Mouse (Mus musculus) midbrain, postnatal 0 days (tissue): ENCODE measurements at regions not wholly inside any gene's neighbourhood (a gene's known extent, or its start where the extent isn't known, plus 50 kb on each side); places are given as distances from the start of the nearest gene placed in this dataset.

Experiments
- ATAC-seq: fragments of 200-750 bp; cut with Nextera tagmentation; 2 replicates; pipeline ENCODE4 v1.8.0; 2017; ENCODE audit warnings: moderate number of reproducible peaks, mild to moderate bottlenecking, moderate TSS enrichment, moderate library complexity; ENCODE audit not compliant: low FRiP score
- DNase-seq: peaks from one replicate; pipeline ENCODE4 v3.0.0-alpha.2; 2015; ENCODE audit warnings: low spot score
- H3K27ac ChIP-seq: fragments of 300-500 bp; sonication (generic); 2 replicates; pipeline ENCODE4 v1.5.1; 2014; ENCODE audit warnings: low read depth, mild to moderate bottlenecking, low read length, mixed read lengths
- H3K27me3 ChIP-seq: fragments of 300-500 bp; sonication (generic); 2 replicates; pipeline ENCODE4 v1.6.1; 2014; ENCODE audit warnings: low read length, control low read depth, mixed read lengths; ENCODE audit not compliant: insufficient read depth
- H3K36me3 ChIP-seq: fragments of 300-500 bp; sonication (generic); 2 replicates; pipeline ENCODE4 v1.6.1; 2014; ENCODE audit warnings: low read length, control low read depth, mixed read lengths; ENCODE audit not compliant: insufficient read depth
- H3K4me1 ChIP-seq: fragments of 300-500 bp; sonication (generic); 2 replicates; pipeline ENCODE4 v1.6.1; 2014; ENCODE audit warnings: mild to moderate bottlenecking, control low read depth, antibody characterized with exemption, low read length, mixed read lengths; ENCODE audit not compliant: insufficient read depth
- H3K4me2 ChIP-seq: fragments of 300-500 bp; sonication (generic); 2 replicates; pipeline ENCODE4 v1.6.1; 2014; ENCODE audit warnings: low read depth, mild to moderate bottlenecking, low read length, mixed read lengths; ENCODE audit not compliant: poor library complexity, severe bottlenecking
- H3K4me3 ChIP-seq: fragments of 300-500 bp; sonication (generic); 2 replicates; pipeline ENCODE4 v1.5.1; 2014; ENCODE audit warnings: low read depth, mild to moderate bottlenecking, low read length, moderate library complexity
- H3K9ac ChIP-seq: fragments of 300-500 bp; sonication (generic); replicated peaks from 2 replicates; pipeline ENCODE4 v1.6.1; 2014; ENCODE audit warnings: mild to moderate bottlenecking, low read length, moderate library complexity, mixed read lengths; ENCODE audit not compliant: poor library complexity, severe bottlenecking
- H3K9me3 ChIP-seq: fragments of 300-500 bp; sonication (generic); 2 replicates; pipeline ENCODE4 v1.6.1; 2016; ENCODE audit warnings: low read length, control low read depth
- CTCF ChIP-seq: IDR thresholded peaks from 2 replicates; pipeline ENCODE4 v1.5.1; 2016; ENCODE audit warnings: antibody characterized with exemption, mild to moderate bottlenecking
- WGBS: fragments of 180-500 bp; shearing (Covaris S2); extraction: QIAGEN DNeasy Blood & Tissue Kit; methylation state at CpG from one replicate; pipeline ENCODE4 v1.1.7; 2014; 5-methylcytosine and 5-hydroxymethylcytosine counted together

GRCm38 (mm10) chr7:125149151-125149550, 295.3 kb upstream of the Kdm8 start:
- no peaks in the 10 kb centered on the region for H3K36me3 ChIP-seq
- TF ChIP-seq CTCF = no peak
- no peak for ATAC-seq
- DNase-seq = no peak
- no peak overlapping the region for H3K9ac ChIP-seq
- WGBS = 92% methylated on average over 2 of the region's 2 CpGs
- no peaks in the 10 kb centered on the region for H3K4me1 ChIP-seq
- no peak overlapping the region for H3K27ac ChIP-seq
- no peak overlapping the region for H3K4me3 ChIP-seq
- H3K4me2 ChIP-seq = no peak overlapping the region
- no peaks in the 10 kb centered on the region for H3K27me3 ChIP-seq
- no peaks in the 10 kb centered on the region for H3K9me3 ChIP-seq

GRCm38 (mm10) chr7:125149740-125150139, 294.7 kb upstream of the Kdm8 start:
- ATAC-seq (no peak), DNase-seq (no peak)
- Histone ChIP-seq H3K27me3 (no peaks in the 10 kb centered on the region), H3K4me3 (no peak overlapping the region), H3K36me3 (no peaks in the 10 kb centered on the region), H3K4me2 (no peak overlapping the region), H3K4me1 (no peaks in the 10 kb centered on the region), H3K9me3 (no peaks in the 10 kb centered on the region), H3K9ac (no peak overlapping the region), H3K27ac (no peak overlapping the region)
- no peak for TF ChIP-seq CTCF
- 54% methylated on average over 1 of the region's 1 CpGs for WGBS

DNA sequence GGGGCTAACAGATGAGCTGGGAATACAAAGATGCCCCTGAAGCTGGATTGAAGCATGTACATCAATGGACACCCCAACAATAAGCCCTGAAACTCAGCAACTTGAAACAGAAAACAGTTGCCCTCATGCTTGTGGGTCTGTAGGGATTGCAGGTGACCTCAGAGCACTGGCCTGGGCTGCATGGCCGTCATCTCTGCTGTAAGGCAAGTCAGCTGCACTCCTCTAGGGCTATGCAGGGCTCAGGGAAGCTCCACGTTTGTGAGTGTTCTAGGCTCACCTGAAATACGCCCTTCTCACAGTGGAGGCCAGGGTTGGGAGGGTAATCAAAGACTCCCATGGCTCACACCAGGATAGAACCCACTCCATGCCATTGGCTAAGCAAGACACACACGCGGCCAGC, 292.2 kb upstream of the Kdm8 start:
- Histone ChIP-seq H3K27ac (no peak overlapping the region), H3K4me1 (no peaks in the 10 kb centered on the region), H3K4me2 (no peak overlapping the region), H3K27me3 (no peaks in the 10 kb centered on the region), H3K9ac (no peak overlapping the region), H3K36me3 (no peaks in the 10 kb centered on the region), H3K9me3 (no peaks in the 10 kb centered on the region), H3K4me3 (no peak overlapping the region)
- TF ChIP-seq CTCF = no peak
- WGBS = 85% methylated on average over 5 of the region's 5 CpGs
- ATAC-seq (no peak), DNase-seq (no peak)

DNA sequence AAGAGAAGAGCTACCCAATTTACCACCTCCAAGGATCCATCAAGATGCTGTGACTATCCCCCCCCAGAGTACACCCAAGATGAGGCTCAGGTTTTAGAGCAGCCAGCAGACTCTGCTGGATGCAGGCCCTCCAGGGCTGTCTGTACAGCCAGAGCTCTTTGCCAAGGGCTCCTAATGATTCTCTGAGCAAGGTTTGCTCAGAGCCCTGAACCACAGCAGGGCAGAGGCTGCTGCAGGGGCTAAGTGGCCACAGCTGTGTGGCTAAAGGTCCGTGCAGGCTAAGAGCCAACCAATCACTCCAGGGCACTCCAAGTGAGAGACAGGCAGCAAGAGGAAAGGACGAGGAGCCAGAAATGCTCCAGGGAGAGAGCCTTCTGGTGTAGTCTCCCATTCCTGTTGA, 289.2 kb upstream of the Kdm8 start:
- peak; percentile 19 for DNase-seq
- H3K9me3 ChIP-seq = no peaks in the 10 kb centered on the region
- WGBS = 41% methylated on average over 2 of the region's 2 CpGs
- H3K27ac ChIP-seq = no peak overlapping the region
- no peaks in the 10 kb centered on the region for H3K27me3 ChIP-seq
- no peaks in the 10 kb centered on the region for H3K4me1 ChIP-seq
- H3K9ac ChIP-seq = no peak overlapping the region
- TF ChIP-seq CTCF = no peak
- ATAC-seq = no peak
- no peaks in the 10 kb centered on the region for H3K36me3 ChIP-seq
- no peak overlapping the region for H3K4me2 ChIP-seq
- H3K4me3 ChIP-seq = no peak overlapping the region

DNA sequence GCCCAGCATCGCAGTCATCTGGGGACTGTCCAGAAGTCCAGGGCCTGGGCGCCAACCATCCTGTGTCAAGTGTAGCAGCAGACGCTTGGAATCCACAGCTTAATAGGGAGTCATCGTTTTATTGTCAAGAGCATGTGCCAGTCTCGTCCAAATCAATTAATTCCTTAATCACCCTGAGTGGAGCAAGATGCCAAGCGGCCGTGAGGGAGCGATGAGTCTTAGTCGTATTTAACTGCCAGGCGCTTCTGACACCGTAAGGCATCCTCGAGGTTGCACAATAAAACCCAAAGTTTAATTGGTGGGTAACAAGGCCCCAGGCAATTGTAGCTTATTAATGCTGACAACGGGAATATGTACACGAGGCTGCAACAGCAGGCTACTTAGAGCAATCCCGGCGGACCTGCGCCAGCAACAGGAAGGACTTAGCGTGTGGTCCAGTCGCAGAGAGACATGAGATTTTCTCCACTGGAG, 277.6 kb upstream of the Kdm8 start:
- no peaks in the 10 kb centered on the region for H3K27me3 ChIP-seq
- H3K9ac ChIP-seq = no peak overlapping the region
- no peak overlapping the region for H3K27ac ChIP-seq
- 51% methylated on average over 19 of the region's 19 CpGs for WGBS
- no peaks in the 10 kb centered on the region for H3K4me1 ChIP-seq
- no peak for TF ChIP-seq CTCF
- H3K36me3 ChIP-seq = no peaks in the 10 kb centered on the region
- DNase-seq (peak; percentile 68), ATAC-seq (no peak)
- H3K4me3 ChIP-seq = no peak overlapping the region
- H3K4me2 ChIP-seq = no peak overlapping the region
- H3K9me3 ChIP-seq = no peaks in the 10 kb centered on the region

- no peaks in the 10 kb centered on the region for H3K27me3 ChIP-seq
- H3K9me3 ChIP-seq = no peaks in the 10 kb centered on the region
- H3K4me2 ChIP-seq = no peak overlapping the region
- no peak overlapping the region for H3K9ac ChIP-seq
- no peaks in the 10 kb centered on the region for H3K36me3 ChIP-seq
- DNase-seq (no peak), ATAC-seq (no peak)
- TF ChIP-seq CTCF = no peak
- H3K27ac ChIP-seq = no peak overlapping the region
- H3K4me1 ChIP-seq = no peaks in the 10 kb centered on the region
- no peak overlapping the region for H3K4me3 ChIP-seq
- 91% methylated on average over 4 of the region's 4 CpGs for WGBS
These were observed 276.8 kb upstream of the Kdm8 start for GRCm38 (mm10) chr7:125167666-125168065.
